Mouse (Mus musculus) c-Kit-positive CD71-positive TER-119-negative erythroid progenitor cells, embryonic 14.5 days (primary cell): ENCODE results near the gene Cdh13.

ENCODE experiments used
- DNase-seq: peaks from one replicate; pipeline ENCODE4 v3.0.0-alpha.2; 2013; ENCODE audit warnings: low read depth

The Cdh13 gene

GRCm38 (mm10) chr8:118569366-118569765 is 285.8 kb downstream of the Cdh13 start:
- DNase-seq, result no peak

- DNase-seq, result no peak
Observed at GRCm38 (mm10) chr8:118581256-118581655, 297.7 kb downstream of the Cdh13 start.

- no peak for DNase-seq
Observed at GRCm38 (mm10) chr8:118582185-118582584, 298.7 kb downstream of the Cdh13 start.

GRCm38 (mm10) chr8:118587981-118588380 is 304.4 kb downstream of the Cdh13 start:
- DNase-seq, result no peak

GRCm38 (mm10) chr8:118596816-118597215 is 313.3 kb downstream of the Cdh13 start:
- DNase-seq, result no peak

GRCm38 (mm10) chr8:118601376-118601775 is 317.8 kb downstream of the Cdh13 start:
- no peak for DNase-seq

GRCm38 (mm10) chr8:118602074-118602473 is 318.5 kb downstream of the Cdh13 start:
- DNase-seq, result no peak

GRCm38 (mm10) chr8:118611551-118611950 is 328.0 kb downstream of the Cdh13 start:
- no peak for DNase-seq

GRCm38 (mm10) chr8:118618195-118618594 is 334.7 kb downstream of the Cdh13 start:
- no peak for DNase-seq

- DNase-seq, result no peak
Observed at GRCm38 (mm10) chr8:118626425-118626824, 342.9 kb downstream of the Cdh13 start.

- no peak for DNase-seq
Observed at GRCm38 (mm10) chr8:118627737-118628136, 344.2 kb downstream of the Cdh13 start.

- no peak for DNase-seq
Observed at GRCm38 (mm10) chr8:118628702-118629101, 345.2 kb downstream of the Cdh13 start.

GRCm38 (mm10) chr8:118635296-118636060 is 351.9 kb downstream of the Cdh13 start:
- DNase-seq, result no peak

GRCm38 (mm10) chr8:118639606-118640005 is 356.1 kb downstream of the Cdh13 start:
- no peak for DNase-seq

GRCm38 (mm10) chr8:118641799-118642198 is 358.3 kb downstream of the Cdh13 start:
- no peak for DNase-seq

- DNase-seq, result no peak
Observed at GRCm38 (mm10) chr8:118648801-118649537, 365.4 kb downstream of the Cdh13 start.

- no peak for DNase-seq
Observed at GRCm38 (mm10) chr8:118649981-118650380, 366.4 kb downstream of the Cdh13 start.

GRCm38 (mm10) chr8:118662001-118662829 is 378.7 kb downstream of the Cdh13 start:
- DNase-seq, result no peak

- no peak for DNase-seq
Observed at GRCm38 (mm10) chr8:118665081-118665480, 381.5 kb downstream of the Cdh13 start.

GRCm38 (mm10) chr8:118667736-118668135 is 384.2 kb downstream of the Cdh13 start:
- DNase-seq, result no peak

- no peak for DNase-seq
Observed at GRCm38 (mm10) chr8:118676233-118676632, 392.7 kb downstream of the Cdh13 start.

GRCm38 (mm10) chr8:118679347-118679746 is 395.8 kb downstream of the Cdh13 start:
- no peak for DNase-seq
